Mouse (Mus musculus): ENCODE data around the gene Asb5. TPM values are rescaled to one million over a fixed set of nuclear protein-coding genes. Genes with fewer than 3 reads are reported as not detected.
"Not testable (repeated sequence)": the region's sequence is repeated elsewhere in the genome, so short reads cannot be mapped to it uniquely, and the experiment has no call there.

Gene Asb5
- polyA plus RNA-seq, 2 experiments: 0.18 to 1.2 TPM

DNA sequence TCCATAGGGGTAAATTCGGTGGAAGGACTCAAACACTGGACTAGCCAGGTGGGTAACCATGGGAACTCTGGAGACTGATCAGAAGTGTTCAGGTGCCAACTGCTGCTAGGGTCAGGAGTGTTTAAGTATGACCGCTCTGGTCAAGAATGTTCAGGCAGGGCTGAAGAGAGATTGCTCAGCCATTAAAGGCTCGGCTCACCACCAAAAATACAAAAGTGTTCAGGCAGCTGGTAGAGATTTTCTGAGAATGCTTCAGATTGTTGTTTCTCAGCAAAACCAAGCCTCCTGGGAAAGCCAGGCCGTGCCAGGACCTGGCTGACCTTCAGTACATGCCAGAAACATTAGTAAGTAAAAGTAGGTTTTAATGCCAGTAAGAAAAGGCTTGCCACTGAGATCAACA, 80.9 kb downstream of the Asb5 start:
- no peaks in the 10 kb centered on the region for H3K27me3 ChIP-seq (ENCODE audit: control insufficient read depth, insufficient read depth, low read length)

DNA sequence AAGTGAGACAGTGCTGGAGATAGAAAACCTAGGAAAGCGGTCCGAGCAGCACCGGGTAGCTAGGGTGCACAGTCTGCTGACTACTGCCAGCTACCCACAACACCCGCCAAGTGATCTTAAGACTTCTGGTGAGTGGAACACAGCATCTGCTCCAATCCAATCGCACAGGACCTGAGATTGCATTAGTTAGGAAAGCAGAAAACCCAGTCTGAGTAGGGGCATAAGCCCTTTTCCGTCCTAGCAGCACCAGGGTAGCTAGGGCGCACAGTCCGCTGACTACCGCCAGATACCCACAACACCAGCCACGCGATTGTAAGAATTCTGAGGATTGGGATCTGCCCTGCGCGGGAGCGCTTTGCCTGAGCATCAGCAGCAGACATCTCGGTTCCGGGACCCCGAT, 87.3 kb downstream of the Asb5 start:
- 72% methylated on average over 17 of the region's 17 CpGs for WGBS (ENCODE audit: insufficient replicate concordance)

More for the DNA sequence above, 80.9 kb downstream of the Asb5 start:
- ATAC-seq (ENCODE audit: insufficient read depth) (no peak), DNase-seq (ENCODE audit: low read depth in 3 of 3, low spot score in 3 of 3) (no peak)
- Histone ChIP-seq H3K4me2 (ENCODE audit: low read depth) (no peak overlapping the region), H3K27ac (no peak overlapping the region), H3K4me3 (ENCODE audit: insufficient read depth in 1 of 2, low read depth in 2 of 2, low read length in 2 of 2) (no peak overlapping the region), H3K9ac (replicated peaks) (no peak overlapping the region), H3K9me3 (ENCODE audit: control insufficient read depth, low read length) (no peaks in the 10 kb centered on the region), H3K36me3 (replicated peaks; ENCODE audit: control insufficient read depth, insufficient read depth, low read depth) (no peaks in the 10 kb centered on the region), H3K4me1 (replicated peaks; ENCODE audit: control insufficient read depth in 2 of 2, insufficient read depth in 2 of 2, low read length in 1 of 2) (no peaks in the 10 kb centered on the region)
- WGBS (ENCODE audit: insufficient replicate concordance): 62% methylated on average over 4 of the region's 4 CpGs
- no peak for TF ChIP-seq EP300 (IDR thresholded peaks at IDR 0.05; ENCODE audit: low read depth)
- no peak for TF ChIP-seq CTCF (IDR thresholded peaks at IDR 0.05; ENCODE audit: low read depth)

More for the DNA sequence above, 87.3 kb downstream of the Asb5 start:
- H3K36me3 ChIP-seq (replicated peaks; ENCODE audit: control insufficient read depth, insufficient read depth, low read depth); H3K27me3 ChIP-seq (ENCODE audit: control insufficient read depth, insufficient read depth, low read length); DNase-seq (ENCODE audit: low read depth in 3 of 3, low spot score in 3 of 3); H3K9ac ChIP-seq (replicated peaks); ATAC-seq (ENCODE audit: insufficient read depth); H3K4me1 ChIP-seq (replicated peaks; ENCODE audit: control insufficient read depth in 2 of 2, insufficient read depth in 2 of 2, low read length in 1 of 2); H3K9me3 ChIP-seq (ENCODE audit: control insufficient read depth, low read length); H3K4me2 ChIP-seq (ENCODE audit: low read depth); H3K27ac ChIP-seq; H3K4me3 ChIP-seq (ENCODE audit: insufficient read depth in 1 of 2, low read depth in 2 of 2, low read length in 2 of 2): not testable (repeated sequence)

Other genes starting within 250 kb of the Asb5 start
- 13.8 and 19.9 TPM in 2 replicates for gene Spcs3, start 418 bp downstream of the Asb5 start, polyA plus RNA-seq (2012; rRNA removed)
- 60.8 and 65.6 TPM in 2 replicates for gene Spcs3, start 418 bp downstream of the Asb5 start, polyA plus RNA-seq (2014; fragmentation: Nextera tagmentation; extraction: Ambion mirVana)
- not detected in 2 replicates for gene Spata4, start 71.2 kb downstream of the Asb5 start, polyA plus RNA-seq (2012; rRNA removed)
- gene Spata4, start 71.2 kb downstream of the Asb5 start, polyA plus RNA-seq (2014; fragmentation: Nextera tagmentation; extraction: Ambion mirVana): not detected in 2 replicates

Measured in liver, embryonic 14.5 days (tissue).